Mouse (Mus musculus) intestine, embryonic 14.5 days (tissue): ENCODE data around the gene Hexim1. TPM values are rescaled to one million over a fixed set of nuclear protein-coding genes. Genes with fewer than 3 reads are reported as not detected.

Experiments
- ATAC-seq: fragments of 200-750 bp; cut with Nextera tagmentation; replicated peaks from 2 replicates; pipeline ENCODE4 v1.8.0; 2017; ENCODE audit warnings: low read depth, moderate number of reproducible peaks, moderate TSS enrichment, moderate library complexity; ENCODE audit not compliant: low FRiP score, low TSS enrichment
- DNase-seq: peaks from one replicate; pipeline ENCODE4 v3.0.0-alpha.2; 2018; ENCODE audit warnings: low spot score
- H3K27ac ChIP-seq: fragments of 300-500 bp; sonication (generic); 2 replicates; pipeline ENCODE4 v1.5.1; 2014; ENCODE audit warnings: low read depth, mild to moderate bottlenecking, control low read depth
- H3K27me3 ChIP-seq: fragments of 300-500 bp; sonication (generic); replicated peaks from 2 replicates; pipeline ENCODE4 v1.6.1; 2014; ENCODE audit warnings: low read length, control low read depth; ENCODE audit not compliant: control insufficient read depth, insufficient read depth
- H3K36me3 ChIP-seq: fragments of 300-500 bp; sonication (generic); 2 replicates; pipeline ENCODE4 v1.6.1; 2014; ENCODE audit warnings: low read length, control low read depth; ENCODE audit not compliant: control insufficient read depth, insufficient read depth
- H3K4me1 ChIP-seq: fragments of 300-500 bp; sonication (generic); replicated peaks from 2 replicates; pipeline ENCODE4 v1.6.1; 2014; ENCODE audit warnings: low read length, control low read depth, mixed read lengths; ENCODE audit not compliant: control insufficient read depth, insufficient read depth
- H3K4me2 ChIP-seq: fragments of 300-500 bp; sonication (generic); 2 replicates; pipeline ENCODE4 v1.6.1; 2014; ENCODE audit warnings: low read length
- H3K4me3 ChIP-seq: fragments of 300-500 bp; sonication (generic); 2 replicates; pipeline ENCODE4 v1.5.1; 2014; ENCODE audit warnings: low read depth, low read length, control low read depth, mixed read lengths
- H3K9ac ChIP-seq: fragments of 300-500 bp; sonication (generic); 2 replicates; pipeline ENCODE4 v1.6.1; 2014; ENCODE audit warnings: mild to moderate bottlenecking, low read length
- H3K9me3 ChIP-seq: fragments of 300-500 bp; sonication (generic); 2 replicates; pipeline ENCODE4 v1.6.1; 2016; ENCODE audit warnings: low read length, control low read depth; ENCODE audit not compliant: control insufficient read depth
- WGBS: fragments of 180-500 bp; shearing (Covaris S2); extraction: QIAGEN DNeasy Blood & Tissue Kit; methylation state at CpG from one replicate; pipeline ENCODE4 v1.1.7; 2014; 5-methylcytosine and 5-hydroxymethylcytosine counted together
- polyA plus RNA-seq: library from polyadenylated mRNA; unstranded; fragments of >200 nt; fragmentation: Nextera tagmentation; extraction: Ambion mirVana; gene quantifications from 2 replicates; pipeline ENCODE4 v1.2.1, GENCODE M21; 2014

The Hexim1 gene
- polyA plus RNA-seq, 1 experiment from 2014 or later: 6.8 TPM

DNA sequence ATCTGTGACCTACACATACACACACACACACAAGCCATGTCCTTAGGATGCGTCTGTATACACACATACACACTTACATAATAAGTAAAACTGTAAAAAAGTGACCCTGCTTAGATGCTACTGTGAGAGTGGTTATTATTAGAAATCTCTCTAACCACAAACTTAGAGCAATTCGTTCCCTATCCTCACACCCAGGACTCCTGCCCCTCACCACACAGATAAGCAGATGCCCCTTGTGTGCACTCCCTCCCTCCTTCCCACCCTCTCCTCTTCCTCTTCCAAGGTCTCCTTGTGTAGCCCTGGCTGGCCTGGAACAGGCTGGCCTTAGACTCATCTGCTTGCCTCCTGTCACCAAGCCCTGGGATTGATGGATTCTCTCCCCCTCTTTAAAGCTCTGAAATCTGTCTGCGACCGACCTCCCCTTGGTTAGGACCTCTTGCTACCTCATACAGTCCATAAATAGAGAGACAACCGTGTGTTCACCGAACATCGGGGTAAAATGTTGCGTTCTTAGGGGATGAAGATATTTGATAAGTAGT lies 20.1 kb downstream of the Hexim1 start:
- DNase-seq (no peak), ATAC-seq (no peak)
- H3K9me3 ChIP-seq: no peaks in the 10 kb centered on the region
- no peaks in the 10 kb centered on the region for H3K27me3 ChIP-seq
- H3K36me3 ChIP-seq: peaks cover 9% of the 10 kb centered on the region
- H3K4me2 ChIP-seq: no peak overlapping the region
- H3K4me1 ChIP-seq: peaks cover 24% of the 10 kb centered on the region
- H3K9ac ChIP-seq: no peak overlapping the region
- H3K27ac ChIP-seq: no peak overlapping the region
- no peak overlapping the region for H3K4me3 ChIP-seq
- 76% methylated on average over 8 of the region's 8 CpGs for WGBS

DNA sequence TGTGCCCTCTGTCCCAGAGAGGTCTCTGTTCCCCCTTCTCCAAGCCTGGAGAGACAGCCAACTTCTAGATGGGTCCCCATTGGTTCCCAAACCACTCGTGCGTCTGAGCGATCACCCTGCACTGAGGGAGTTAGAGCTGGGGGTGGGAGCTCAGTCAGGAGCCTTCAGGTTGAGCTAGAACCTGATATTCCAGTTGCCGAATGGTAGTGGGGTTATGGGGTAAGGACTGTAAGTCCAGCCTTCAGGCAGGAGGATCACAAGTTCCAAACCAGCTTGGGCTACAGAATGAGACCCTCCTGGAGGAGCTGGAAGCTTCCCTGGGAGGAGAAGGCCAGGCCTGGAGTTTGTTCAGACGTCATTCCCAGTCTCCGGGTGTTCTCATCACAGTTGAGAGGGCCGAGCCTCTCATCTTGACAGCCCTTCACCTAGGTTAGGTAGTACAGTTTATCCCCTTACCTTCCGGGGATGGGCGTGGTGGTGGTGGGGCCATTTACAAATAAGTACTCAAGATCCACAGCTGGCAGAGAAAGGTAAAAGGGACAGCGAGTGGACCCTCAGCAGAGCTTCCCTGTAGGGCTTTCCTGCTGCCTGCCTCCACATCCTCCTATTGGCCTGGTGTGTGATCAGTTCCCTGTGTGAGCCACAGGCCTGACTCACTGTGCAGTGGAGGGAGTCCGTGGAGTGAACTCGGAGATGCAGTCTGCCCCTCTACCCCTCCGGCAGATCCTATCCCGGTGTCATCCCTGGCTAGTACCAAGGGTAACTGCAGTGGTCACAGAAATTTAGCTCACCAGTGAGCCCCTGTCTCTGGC lies 24.1 kb downstream of the Hexim1 start:
- Histone ChIP-seq H3K27me3 (no peaks in the 10 kb centered on the region), H3K9me3 (no peaks in the 10 kb centered on the region), H3K27ac (peak overlapping the region; percentile 89; the same call in 1 of the 2 replicates), H3K4me2 (no peak overlapping the region), H3K4me3 (no peak overlapping the region), H3K4me1 (peaks cover 37% of the 10 kb centered on the region), H3K36me3 (peaks cover 9% of the 10 kb centered on the region), H3K9ac (no peak overlapping the region)
- DNase-seq (no peak), ATAC-seq (no peak)
- 78% methylated on average over 14 of the region's 14 CpGs for WGBS

DNA sequence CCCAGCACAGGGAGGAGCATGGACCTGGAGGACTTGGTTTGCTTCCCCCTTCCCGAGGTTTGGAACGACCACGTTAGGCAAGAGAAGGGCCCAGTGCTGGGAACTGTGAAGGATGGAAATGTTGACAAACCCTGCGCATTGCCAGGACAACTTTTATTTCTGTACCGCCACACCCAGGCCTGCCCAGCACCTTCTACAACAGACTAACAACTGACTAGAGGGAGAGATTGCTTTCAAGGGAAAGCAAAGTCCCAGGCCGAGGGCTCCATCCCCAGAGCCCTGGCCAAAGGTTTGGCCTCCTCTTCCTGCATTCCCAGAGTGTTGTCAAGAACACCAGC lies 24.7 kb downstream of the Hexim1 start:
- Histone ChIP-seq H3K27ac (peak overlapping the region; percentile 89), H3K4me1 (peaks cover 35% of the 10 kb centered on the region), H3K27me3 (no peaks in the 10 kb centered on the region), H3K4me3 (no peak overlapping the region), H3K9me3 (no peaks in the 10 kb centered on the region), H3K4me2 (no peak overlapping the region), H3K9ac (no peak overlapping the region), H3K36me3 (peaks cover 9% of the 10 kb centered on the region)
- no peak for DNase-seq
- no peak for ATAC-seq
- WGBS: 44% methylated on average over 6 of the region's 6 CpGs

DNA sequence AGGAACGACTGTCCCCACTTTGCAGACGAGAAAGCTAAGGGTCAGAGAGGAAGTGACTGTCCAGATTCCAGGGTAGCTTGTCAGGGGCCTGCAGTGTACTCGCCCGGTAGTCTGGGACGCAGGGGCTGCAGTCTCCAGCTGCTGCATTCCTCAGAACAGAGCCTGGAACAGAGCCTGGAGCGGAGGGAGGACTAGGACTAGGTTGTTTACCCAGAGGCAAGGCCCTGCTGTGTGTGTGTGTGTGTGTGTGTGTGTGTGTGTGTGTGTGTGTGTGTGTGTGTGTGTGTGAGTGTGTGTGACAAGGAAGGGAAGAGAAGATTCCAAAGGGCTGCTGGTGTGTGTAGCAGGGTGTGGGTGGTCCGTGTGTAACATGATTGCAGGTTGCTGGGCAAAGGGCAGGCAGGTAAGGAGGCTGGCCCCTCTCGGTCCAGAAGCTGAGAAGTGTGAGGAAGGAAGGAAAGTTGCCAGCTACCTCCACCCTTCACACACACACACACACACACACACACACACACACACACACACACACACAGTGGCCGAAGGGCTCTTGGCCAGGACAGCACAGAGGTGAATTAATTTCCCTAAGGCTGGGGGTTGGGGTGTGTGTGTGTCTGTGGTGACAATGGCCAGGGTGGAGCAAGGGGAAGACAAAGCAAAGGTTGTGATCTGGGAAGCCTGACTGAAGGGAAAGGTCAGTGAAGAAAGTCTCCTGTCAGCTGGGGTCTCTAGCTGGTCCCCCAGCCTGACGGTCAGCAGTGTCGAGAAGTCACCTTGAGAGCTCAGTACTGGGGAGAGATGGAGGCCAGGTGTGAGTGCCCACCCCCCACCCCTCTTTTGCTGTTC lies 25.3 kb downstream of the Hexim1 start:
- H3K27me3 ChIP-seq: no peaks in the 10 kb centered on the region
- WGBS: 16% methylated on average over 11 of the region's 11 CpGs
- ATAC-seq (peak; percentile 74), DNase-seq (peak; percentile 81)
- no peaks in the 10 kb centered on the region for H3K9me3 ChIP-seq
- H3K27ac ChIP-seq: peak overlapping the region; percentile 89
- H3K4me2 ChIP-seq: peak overlapping the region; percentile 25
- H3K36me3 ChIP-seq: peaks cover 9% of the 10 kb centered on the region
- H3K9ac ChIP-seq: 0 out of 2 replicates have a peak overlapping the region, but pooled peaks have one; percentile 10
- H3K4me3 ChIP-seq: no peak overlapping the region
- peaks cover 31% of the 10 kb centered on the region for H3K4me1 ChIP-seq

DNA sequence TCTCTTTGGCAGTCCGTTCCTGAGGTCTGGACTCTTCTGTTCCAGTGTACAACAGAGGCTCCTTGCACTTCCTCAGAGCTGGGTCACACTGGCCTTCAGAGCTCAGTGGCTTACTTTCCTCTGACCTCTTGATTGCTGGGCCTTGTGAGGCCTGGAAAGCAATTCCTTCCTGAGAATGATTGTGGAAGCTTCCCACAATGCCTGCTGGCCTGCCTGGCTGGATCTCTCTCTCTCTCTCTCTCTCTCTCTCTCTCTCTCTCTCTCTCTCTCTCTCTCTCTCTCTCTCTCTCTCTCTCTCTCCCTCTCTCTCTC lies 25.9 kb downstream of the Hexim1 start:
- WGBS: 21% methylated on average over 1 of the region's 1 CpGs
- Histone ChIP-seq H3K9ac (0 out of 2 replicates have a peak overlapping the region, but pooled peaks have one; percentile 10), H3K9me3 (no peaks in the 10 kb centered on the region), H3K27me3 (no peaks in the 10 kb centered on the region), H3K4me1 (peaks cover 31% of the 10 kb centered on the region), H3K36me3 (peaks cover 9% of the 10 kb centered on the region), H3K4me3 (no peak overlapping the region), H3K4me2 (peak overlapping the region; percentile 25), H3K27ac (peak overlapping the region; percentile 89)
- ATAC-seq (no peak), DNase-seq (no peak)

DNA sequence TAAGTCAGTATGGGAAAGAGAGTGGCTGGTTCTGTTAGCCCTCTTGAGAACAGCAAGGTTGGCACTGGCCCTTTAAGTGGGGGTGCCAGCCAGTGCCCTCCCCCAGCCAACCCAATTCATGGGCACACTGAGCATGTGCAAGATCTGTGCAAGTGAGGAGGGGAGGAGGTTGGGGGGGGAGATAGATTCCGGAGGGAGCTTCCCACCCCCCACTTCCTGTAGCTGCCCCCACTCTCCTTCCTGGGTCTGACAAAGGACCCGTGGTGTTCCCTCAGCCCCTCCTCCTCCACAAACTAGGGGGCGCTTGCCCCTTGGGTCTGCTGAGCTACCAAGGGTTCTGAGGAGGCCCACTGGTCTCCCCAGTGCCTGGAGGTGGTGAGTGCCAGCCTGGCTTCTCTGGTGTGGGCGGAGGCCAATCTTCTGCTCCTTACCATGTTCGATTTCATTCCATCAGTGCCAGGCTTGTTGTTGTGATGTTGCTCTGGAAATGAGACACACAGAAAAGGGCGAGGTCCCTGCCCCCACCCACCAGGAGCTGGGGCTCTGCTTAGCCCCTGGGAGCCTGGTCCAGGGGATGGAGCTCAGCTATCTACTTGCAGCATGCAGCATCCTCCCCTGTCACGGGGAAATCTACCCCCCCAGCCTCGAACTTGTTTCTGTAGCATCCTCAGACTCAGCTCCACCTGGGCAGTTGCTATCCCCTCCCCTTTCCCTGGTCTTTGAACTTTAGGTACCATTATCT lies 26.6 kb downstream of the Hexim1 start:
- peak overlapping the region; percentile 37 for H3K4me2 ChIP-seq
- DNase-seq (peak; percentile 69), ATAC-seq (0 out of 2 replicates have a peak, but pooled peaks have one; percentile 21)
- peaks cover 31% of the 10 kb centered on the region for H3K4me1 ChIP-seq
- no peaks in the 10 kb centered on the region for H3K27me3 ChIP-seq
- peaks cover 9% of the 10 kb centered on the region for H3K36me3 ChIP-seq
- no peak overlapping the region for H3K9ac ChIP-seq
- peak overlapping the region; percentile 15; the same call in 1 of the 2 replicates for H3K4me3 ChIP-seq
- H3K9me3 ChIP-seq: no peaks in the 10 kb centered on the region
- peak overlapping the region; percentile 89 for H3K27ac ChIP-seq
- WGBS: 25% methylated on average over 8 of the region's 8 CpGs

DNA sequence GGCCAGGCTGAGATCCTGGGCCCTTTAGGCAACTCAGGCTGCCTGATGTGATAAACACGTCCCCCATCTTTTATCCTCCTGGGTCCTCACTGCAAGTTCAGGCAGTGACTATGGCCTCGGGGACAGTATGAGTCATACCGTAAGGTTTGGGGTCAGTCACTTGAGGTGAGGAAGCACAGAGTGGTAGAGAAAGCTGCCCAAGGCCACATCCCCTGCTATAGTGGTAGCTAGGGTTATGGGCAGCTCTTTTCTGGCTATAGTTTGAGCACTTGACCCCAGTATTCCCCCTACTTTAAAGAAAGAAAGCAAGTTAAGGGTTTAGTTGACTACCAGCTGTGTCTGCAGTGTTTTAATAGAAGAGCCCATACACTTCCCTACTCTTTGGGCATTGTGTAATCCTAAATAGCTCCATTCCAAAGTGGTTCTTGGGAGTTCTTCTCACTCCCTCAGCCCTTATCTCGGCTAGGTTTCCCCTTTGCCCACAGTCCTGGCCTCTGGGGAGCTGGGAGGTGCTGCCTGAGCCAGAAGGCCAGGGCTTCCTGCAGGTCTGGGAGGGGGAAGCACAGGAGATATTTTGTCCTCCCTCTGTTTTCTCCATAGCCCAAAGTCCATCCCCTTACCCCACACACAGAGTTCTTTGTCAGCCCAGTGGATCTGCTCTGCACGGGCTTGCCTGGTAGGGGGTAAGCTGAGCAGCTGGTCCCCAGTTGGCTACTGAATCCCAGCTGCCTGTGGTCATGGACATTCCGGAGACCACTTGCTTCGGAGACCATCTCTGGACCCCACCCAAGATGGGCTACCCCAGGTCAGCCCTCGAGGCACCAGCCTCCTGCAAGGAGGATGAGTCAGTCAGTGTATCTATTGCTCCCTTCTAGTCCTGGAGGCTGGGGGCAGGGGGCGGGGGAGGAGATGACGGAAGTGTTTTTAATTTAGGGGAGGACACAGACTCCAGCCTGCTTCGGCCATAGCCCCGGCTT lies 28.6 kb downstream of the Hexim1 start:
- Histone ChIP-seq H3K9me3 (no peaks in the 10 kb centered on the region), H3K27ac (peak overlapping the region; percentile 57), H3K36me3 (no peaks in the 10 kb centered on the region), H3K9ac (no peak overlapping the region), H3K4me2 (no peak overlapping the region), H3K4me3 (no peak overlapping the region), H3K27me3 (no peaks in the 10 kb centered on the region), H3K4me1 (peaks cover 31% of the 10 kb centered on the region)
- DNase-seq: no peak
- ATAC-seq: no peak; the same call in 1 of the 2 replicates
- 46% methylated on average over 12 of the region's 12 CpGs for WGBS
